In the genomic region with DNA sequence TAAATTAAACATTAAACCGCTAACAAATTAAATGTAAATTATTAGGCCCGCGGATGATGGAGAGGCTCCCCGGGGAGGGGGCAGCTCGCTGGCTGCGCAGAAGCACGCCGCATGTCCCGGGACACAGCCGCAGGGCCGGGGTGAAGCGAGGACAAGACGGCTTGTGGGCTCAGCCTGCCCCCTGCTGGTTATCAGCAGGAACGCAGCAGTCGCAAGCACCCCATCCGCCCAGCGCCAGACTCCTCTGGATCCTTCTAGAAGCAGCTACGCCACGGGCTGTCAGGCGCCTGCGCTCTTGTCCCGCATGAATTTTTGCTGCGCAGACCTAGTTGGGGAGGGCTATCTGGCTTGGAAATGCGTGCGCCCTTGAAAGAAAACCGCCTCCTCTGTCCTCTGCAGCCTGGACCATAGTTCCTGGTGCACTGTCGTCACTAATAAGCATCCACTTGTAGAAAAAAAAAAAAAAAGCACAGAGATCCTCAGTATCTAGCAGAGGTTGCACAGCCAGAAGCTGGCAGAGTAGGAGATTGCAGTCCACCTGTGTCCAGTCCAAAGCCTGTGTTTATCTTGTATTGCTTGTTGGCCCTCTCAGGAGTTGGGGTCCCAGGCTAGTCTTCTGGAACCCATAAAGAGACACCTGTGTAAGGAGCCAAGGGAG, we compare ENCODE assay signal across 8 mouse cellular contexts.
DNase-seq lines count a peak whose midpoint lies in the region; ATAC-seq and TF ChIP-seq lines count a peak whose summit lies in the region.

No protein-coding gene starts in this region.

- no peak for TF ChIP-seq EP300 in heart, postnatal 0 days (IDR thresholded peaks at IDR 0.05; ENCODE audit: low read depth)
- no peak for TF ChIP-seq EP300 in liver, embryonic 14.5 days (IDR thresholded peaks at IDR 0.05; ENCODE audit: low read depth)

- H3K4me3 ChIP-seq in forebrain, embryonic 12.5 days (replicated peaks), result no peak overlapping the region
- H3K4me3 ChIP-seq in heart, postnatal 0 days (ENCODE audit: low read depth, low read length), result no peak overlapping the region
- H3K4me3 ChIP-seq in liver, embryonic 14.5 days (ENCODE audit: insufficient read depth in 1 of 2, low read depth in 2 of 2, low read length in 2 of 2), result no peak overlapping the region
- no peak overlapping the region for H3K4me3 ChIP-seq in neural tube, embryonic 14.5 days (ENCODE audit: low read depth, low read length)

- no peaks in the 10 kb centered on the region for H3K36me3 ChIP-seq in forebrain, embryonic 12.5 days (replicated peaks)
- H3K36me3 ChIP-seq in heart, postnatal 0 days (replicated peaks; ENCODE audit: control insufficient read depth, insufficient read depth, low read length), result no peaks in the 10 kb centered on the region
- no peaks in the 10 kb centered on the region for H3K36me3 ChIP-seq in liver, embryonic 14.5 days (replicated peaks; ENCODE audit: control insufficient read depth, insufficient read depth, low read depth)
- no peaks in the 10 kb centered on the region for H3K36me3 ChIP-seq in neural tube, embryonic 14.5 days (ENCODE audit: control insufficient read depth, insufficient read depth, low read length)

- peak; percentile 42 to 62 for DNase-seq in CD8-positive naive resting alpha-beta T cell, adult 2 months (ENCODE audit: low read depth in 2 of 2, low spot score in 2 of 2)
- peak; percentile 40 for DNase-seq in c-Kit-positive CD71-positive TER-119-negative erythroid progenitor cells, embryonic 14.5 days (ENCODE audit: low read depth)
- DNase-seq in heart, postnatal 0 days (ENCODE audit: low spot score), result peak; percentile 59
- peak; percentile 73 to 90 for DNase-seq in kidney, postnatal 36 days
- DNase-seq in liver, embryonic 14.5 days (ENCODE audit: low read depth in 3 of 3, low spot score in 3 of 3), result peak; percentile 36 to 37 (median 37)
- peak; percentile 91 for DNase-seq in testis, postnatal 10 days (ENCODE audit: low spot score)

- peaks cover 37% of the 10 kb centered on the region for H3K4me1 ChIP-seq in forebrain, embryonic 12.5 days
- H3K4me1 ChIP-seq in heart, postnatal 0 days (ENCODE audit: control insufficient read depth, insufficient read depth), result no peaks in the 10 kb centered on the region
- H3K4me1 ChIP-seq in liver, embryonic 14.5 days (replicated peaks; ENCODE audit: control insufficient read depth in 2 of 2, insufficient read depth in 2 of 2, low read length in 1 of 2), result no peaks in the 10 kb centered on the region
- 0 out of 2 replicates have a peak, but pooled peaks cover 5% of the 10 kb centered on the region for H3K4me1 ChIP-seq in neural tube, embryonic 14.5 days (ENCODE audit: control insufficient read depth, insufficient read depth, low read length)

- H3K9ac ChIP-seq in forebrain, embryonic 12.5 days, result no peak overlapping the region
- H3K9ac ChIP-seq in heart, postnatal 0 days (replicated peaks; ENCODE audit: low read depth, low read length), result no peak overlapping the region
- H3K9ac ChIP-seq in liver, embryonic 14.5 days (replicated peaks), result no peak overlapping the region
- no peak overlapping the region for H3K9ac ChIP-seq in neural tube, embryonic 14.5 days (replicated peaks; ENCODE audit: low read depth, low read length)

- H3K27ac ChIP-seq in forebrain, embryonic 12.5 days, result no peak overlapping the region
- H3K27ac ChIP-seq in heart, postnatal 0 days (ENCODE audit: low read depth), result no peak overlapping the region
- H3K27ac ChIP-seq in liver, embryonic 14.5 days, result no peak overlapping the region
- H3K27ac ChIP-seq in neural tube, embryonic 14.5 days (ENCODE audit: low read depth, low read length), result no peak overlapping the region

- H3K27me3 ChIP-seq in forebrain, embryonic 12.5 days, result peaks cover 58% of the 10 kb centered on the region
- peaks cover 37% of the 10 kb centered on the region for H3K27me3 ChIP-seq in heart, postnatal 0 days (ENCODE audit: control insufficient read depth, insufficient read depth, low read length)
- peaks cover 3% of the 10 kb centered on the region for H3K27me3 ChIP-seq in liver, embryonic 14.5 days (ENCODE audit: control insufficient read depth, insufficient read depth, low read length)
- 0 out of 2 replicates have a peak, but pooled peaks cover 3% of the 10 kb centered on the region for H3K27me3 ChIP-seq in neural tube, embryonic 14.5 days (ENCODE audit: control insufficient read depth, insufficient read depth, low read length)

- TF ChIP-seq CTCF in heart, postnatal 0 days (IDR thresholded peaks at IDR 0.05; ENCODE audit: low read depth), result peak; percentile 89
- peak; percentile 92 for TF ChIP-seq CTCF in liver, embryonic 14.5 days (IDR thresholded peaks at IDR 0.05; ENCODE audit: low read depth)

- no peaks in the 10 kb centered on the region for H3K9me3 ChIP-seq in forebrain, embryonic 12.5 days
- H3K9me3 ChIP-seq in heart, postnatal 0 days (replicated peaks; ENCODE audit: control insufficient read depth, low read length), result no peaks in the 10 kb centered on the region
- no peaks in the 10 kb centered on the region for H3K9me3 ChIP-seq in liver, embryonic 14.5 days (ENCODE audit: control insufficient read depth, low read length)
- no peaks in the 10 kb centered on the region for H3K9me3 ChIP-seq in neural tube, embryonic 14.5 days (ENCODE audit: control insufficient read depth, low read length)

- H3K4me2 ChIP-seq in forebrain, embryonic 12.5 days, result peak overlapping the region; percentile 21
- H3K4me2 ChIP-seq in heart, postnatal 0 days (ENCODE audit: low read depth, low read length), result no peak overlapping the region
- no peak overlapping the region for H3K4me2 ChIP-seq in liver, embryonic 14.5 days (ENCODE audit: low read depth)
- H3K4me2 ChIP-seq in neural tube, embryonic 14.5 days (ENCODE audit: low read depth, low read length), result peak overlapping the region; percentile 26; the same call in 1 of the 2 replicates

- ATAC-seq in forebrain, embryonic 12.5 days (ENCODE audit: low FRiP score), result peak; percentile 83
- ATAC-seq in heart, postnatal 0 days (ENCODE audit: insufficient read depth, low read depth), result peak; percentile 87
- ATAC-seq in liver, embryonic 14.5 days (ENCODE audit: insufficient read depth), result no peak
- peak; percentile 86 for ATAC-seq in neural tube, embryonic 14.5 days (ENCODE audit: low read depth)

- 3% methylated on average over 27 of the region's 27 CpGs for WGBS in forebrain, embryonic 12.5 days
- WGBS in heart, postnatal 0 days, result 2% methylated on average over 27 of the region's 27 CpGs
- WGBS in liver, embryonic 14.5 days (ENCODE audit: insufficient replicate concordance), result 2% methylated on average over 27 of the region's 27 CpGs
- WGBS in neural tube, embryonic 14.5 days, result 3% methylated on average over 27 of the region's 27 CpGs

Comparison
In these comparisons a context has a peak if more than half of its experiments do, and no peak if none do; other contexts are left out.
1. DNase-seq: peak in every context shown above with its lines; median percentile 91 in testis, postnatal 10 days; 82 in kidney, postnatal 36 days; 59 in heart, postnatal 0 days; 52 in CD8-positive naive resting alpha-beta T cell, adult 2 months; 40 in c-Kit-positive CD71-positive TER-119-negative erythroid progenitor cells, embryonic 14.5 days; 37 in liver, embryonic 14.5 days.
2. H3K4me2 ChIP-seq: peak in forebrain, embryonic 12.5 days (single experiment) and neural tube, embryonic 14.5 days (single experiment); none in heart, postnatal 0 days (single experiment) and liver, embryonic 14.5 days (single experiment).